Mouse (Mus musculus): ENCODE data around the gene Large1. TPM values are rescaled to one million over a fixed set of nuclear protein-coding genes. Genes with fewer than 3 reads are reported as not detected.

The Large1 gene
- total RNA-seq, 1 experiment = 14.8 TPM

- Histone ChIP-seq H3K4me3 (ENCODE audit: insufficient read depth in 1 of 2, low read depth in 1 of 2, low read length in 2 of 2, poor library complexity in 1 of 2, severe bottlenecking in 1 of 2) (no peak overlapping the region), H3K9me3 (ENCODE audit: control insufficient read depth, insufficient read depth, low read depth, low read length) (no peaks in the 10 kb centered on the region), H3K36me3 (ENCODE audit: control insufficient read depth, insufficient read depth, low read length, poor library complexity, severe bottlenecking) (no peaks in the 10 kb centered on the region), H3K27ac (ENCODE audit: insufficient read depth, low read depth, low read length, poor library complexity, severe bottlenecking) (no peak overlapping the region), H3K4me1 (ENCODE audit: control insufficient read depth in 2 of 2, insufficient read depth in 2 of 2, low read length in 2 of 2, poor library complexity in 1 of 2) (no peaks in the 10 kb centered on the region), H3K9ac (ENCODE audit: insufficient read depth, low read depth, low read length, poor library complexity, severe bottlenecking) (no peak overlapping the region)
- no peak for DNase-seq (ENCODE audit: low read depth, low spot score)
- in situ Hi-C loops (cut with MboI; ENCODE audit: low sequenced_read_pairs in 2 of 2, unreplicated experiment in 2 of 2) = no loop called here
- TF ChIP-seq HCFC1 (IDR thresholded peaks at IDR 0.05; ENCODE audit: borderline replicate concordance, insufficient read depth, low read length) (no peak), MAFK (IDR thresholded peaks at IDR 0.05; ENCODE audit: insufficient read depth, low read depth, low read length) (no peak), ZC3H11A (IDR thresholded peaks at IDR 0.05; ENCODE audit: borderline replicate concordance, low read depth, low read length) (no peak), ZNF384 (IDR thresholded peaks at IDR 0.05; ENCODE audit: low read depth, low read length) (no peak)
These were observed 291.9 kb downstream of the Large1 start for GRCm38 (mm10) chr8:73061410-73061809.

DNA sequence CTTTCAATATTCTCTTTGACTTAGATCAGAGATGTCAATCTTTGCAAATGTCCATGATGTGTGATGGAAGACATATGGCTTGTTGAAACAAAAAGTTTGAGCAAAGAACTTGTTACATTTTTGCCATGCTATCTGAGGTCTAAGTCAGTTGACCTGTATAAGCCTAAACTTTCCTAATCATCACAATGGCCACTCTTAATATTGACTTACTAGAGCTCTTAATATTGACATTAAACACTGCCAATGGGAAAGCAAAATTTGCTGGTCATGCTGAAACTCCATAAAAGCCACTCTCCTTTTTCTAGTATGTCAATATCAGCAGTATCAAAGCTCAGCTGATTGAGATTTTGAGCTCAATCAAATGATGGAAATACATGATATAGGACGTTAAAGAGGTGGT is 298.6 kb downstream of the Large1 start:
- Histone ChIP-seq H3K4me3 (ENCODE audit: insufficient read depth in 1 of 2, low read depth in 1 of 2, low read length in 2 of 2, poor library complexity in 1 of 2, severe bottlenecking in 1 of 2) (no peak overlapping the region), H3K9me3 (ENCODE audit: control insufficient read depth, insufficient read depth, low read depth, low read length) (no peaks in the 10 kb centered on the region), H3K4me1 (ENCODE audit: control insufficient read depth in 2 of 2, insufficient read depth in 2 of 2, low read length in 2 of 2, poor library complexity in 1 of 2) (no peaks in the 10 kb centered on the region), H3K9ac (ENCODE audit: insufficient read depth, low read depth, low read length, poor library complexity, severe bottlenecking) (no peak overlapping the region), H3K27ac (ENCODE audit: insufficient read depth, low read depth, low read length, poor library complexity, severe bottlenecking) (no peak overlapping the region), H3K36me3 (ENCODE audit: control insufficient read depth, insufficient read depth, low read length, poor library complexity, severe bottlenecking) (no peaks in the 10 kb centered on the region)
- DNase-seq (ENCODE audit: low read depth, low spot score) = no peak
- TF ChIP-seq ZC3H11A (IDR thresholded peaks at IDR 0.05; ENCODE audit: borderline replicate concordance, low read depth, low read length) = no peak
- TF ChIP-seq CHD2 (IDR thresholded peaks at IDR 0.05; ENCODE audit: low read depth, low read length) = no peak
- no peak for TF ChIP-seq ZNF384 (IDR thresholded peaks at IDR 0.05; ENCODE audit: low read depth, low read length)
- TF ChIP-seq MAFK (IDR thresholded peaks at IDR 0.05; ENCODE audit: insufficient read depth, low read depth, low read length) = no peak
- no peak for TF ChIP-seq HCFC1 (IDR thresholded peaks at IDR 0.05; ENCODE audit: borderline replicate concordance, insufficient read depth, low read length)
- in situ Hi-C loops (cut with MboI; ENCODE audit: low sequenced_read_pairs in 2 of 2, unreplicated experiment in 2 of 2) = no loop called here

DNA sequence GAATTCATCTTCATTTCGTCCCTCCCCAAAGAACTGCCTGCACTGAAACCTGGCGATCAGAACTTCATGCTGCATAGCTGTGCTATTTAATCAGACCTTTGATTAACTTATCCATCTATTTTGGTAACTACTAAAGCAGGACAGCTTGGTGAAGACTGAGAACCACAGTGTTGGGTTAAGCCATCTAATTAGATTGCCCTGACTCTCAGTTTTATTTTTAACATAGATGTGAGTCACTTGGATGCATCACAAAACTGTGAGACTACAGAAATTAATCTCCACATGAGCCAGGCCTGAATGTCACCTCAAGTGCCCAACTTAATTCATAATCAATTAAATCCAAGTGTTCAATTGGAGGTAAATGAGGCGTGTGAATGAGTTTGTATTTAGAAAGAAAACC is 299.5 kb downstream of the Large1 start:
- Histone ChIP-seq H3K27ac (ENCODE audit: insufficient read depth, low read depth, low read length, poor library complexity, severe bottlenecking) (no peak overlapping the region), H3K9ac (ENCODE audit: insufficient read depth, low read depth, low read length, poor library complexity, severe bottlenecking) (no peak overlapping the region), H3K9me3 (ENCODE audit: control insufficient read depth, insufficient read depth, low read depth, low read length) (no peaks in the 10 kb centered on the region), H3K4me1 (ENCODE audit: control insufficient read depth in 2 of 2, insufficient read depth in 2 of 2, low read length in 2 of 2, poor library complexity in 1 of 2) (no peaks in the 10 kb centered on the region), H3K4me3 (ENCODE audit: insufficient read depth in 1 of 2, low read depth in 1 of 2, low read length in 2 of 2, poor library complexity in 1 of 2, severe bottlenecking in 1 of 2) (no peak overlapping the region), H3K36me3 (ENCODE audit: control insufficient read depth, insufficient read depth, low read length, poor library complexity, severe bottlenecking) (no peaks in the 10 kb centered on the region)
- DNase-seq (ENCODE audit: low read depth, low spot score) = no peak
- TF ChIP-seq MAFK (IDR thresholded peaks at IDR 0.05; ENCODE audit: insufficient read depth, low read depth, low read length) = no peak
- no peak for TF ChIP-seq CHD2 (IDR thresholded peaks at IDR 0.05; ENCODE audit: low read depth, low read length)
- TF ChIP-seq HCFC1 (IDR thresholded peaks at IDR 0.05; ENCODE audit: borderline replicate concordance, insufficient read depth, low read length) = no peak
- TF ChIP-seq ZC3H11A (IDR thresholded peaks at IDR 0.05; ENCODE audit: borderline replicate concordance, low read depth, low read length) = no peak
- in situ Hi-C loops (cut with MboI; ENCODE audit: low sequenced_read_pairs in 2 of 2, unreplicated experiment in 2 of 2) = no loop called here

- in situ Hi-C loops (cut with MboI; ENCODE audit: low sequenced_read_pairs in 2 of 2, unreplicated experiment in 2 of 2) = no loop called here
- H3K4me1 ChIP-seq (ENCODE audit: control insufficient read depth in 2 of 2, insufficient read depth in 2 of 2, low read length in 2 of 2, poor library complexity in 1 of 2) = no peaks in the 10 kb centered on the region
- no peak for DNase-seq (ENCODE audit: low read depth, low spot score)
- no peak overlapping the region for H3K9ac ChIP-seq (ENCODE audit: insufficient read depth, low read depth, low read length, poor library complexity, severe bottlenecking)
- no peak overlapping the region for H3K4me3 ChIP-seq (ENCODE audit: insufficient read depth in 1 of 2, low read depth in 1 of 2, low read length in 2 of 2, poor library complexity in 1 of 2, severe bottlenecking in 1 of 2)
- TF ChIP-seq ZC3H11A (IDR thresholded peaks at IDR 0.05; ENCODE audit: borderline replicate concordance, low read depth, low read length) (no peak), HCFC1 (IDR thresholded peaks at IDR 0.05; ENCODE audit: borderline replicate concordance, insufficient read depth, low read length) (no peak), CHD2 (IDR thresholded peaks at IDR 0.05; ENCODE audit: low read depth, low read length) (no peak)
- H3K36me3 ChIP-seq (ENCODE audit: control insufficient read depth, insufficient read depth, low read length, poor library complexity, severe bottlenecking) = no peaks in the 10 kb centered on the region
- H3K9me3 ChIP-seq (ENCODE audit: control insufficient read depth, insufficient read depth, low read depth, low read length) = no peaks in the 10 kb centered on the region
- H3K27ac ChIP-seq (ENCODE audit: insufficient read depth, low read depth, low read length, poor library complexity, severe bottlenecking) = no peak overlapping the region
These were observed 300.9 kb downstream of the Large1 start for GRCm38 (mm10) chr8:73052414-73052813.

- H3K9ac ChIP-seq (ENCODE audit: insufficient read depth, low read depth, low read length, poor library complexity, severe bottlenecking) = no peak overlapping the region
- H3K36me3 ChIP-seq (ENCODE audit: control insufficient read depth, insufficient read depth, low read length, poor library complexity, severe bottlenecking) = no peaks in the 10 kb centered on the region
- no peak overlapping the region for H3K27ac ChIP-seq (ENCODE audit: insufficient read depth, low read depth, low read length, poor library complexity, severe bottlenecking)
- in situ Hi-C loops (cut with MboI; ENCODE audit: low sequenced_read_pairs in 2 of 2, unreplicated experiment in 2 of 2) = no loop called here
- H3K4me3 ChIP-seq (ENCODE audit: insufficient read depth in 1 of 2, low read depth in 1 of 2, low read length in 2 of 2, poor library complexity in 1 of 2, severe bottlenecking in 1 of 2) = no peak overlapping the region
- H3K9me3 ChIP-seq (ENCODE audit: control insufficient read depth, insufficient read depth, low read depth, low read length) = no peaks in the 10 kb centered on the region
- TF ChIP-seq MAFK (IDR thresholded peaks at IDR 0.05; ENCODE audit: insufficient read depth, low read depth, low read length) = no peak
- no peak for TF ChIP-seq ZNF384 (IDR thresholded peaks at IDR 0.05; ENCODE audit: low read depth, low read length)
- TF ChIP-seq HCFC1 (IDR thresholded peaks at IDR 0.05; ENCODE audit: borderline replicate concordance, insufficient read depth, low read length) = no peak
- no peak for TF ChIP-seq CHD2 (IDR thresholded peaks at IDR 0.05; ENCODE audit: low read depth, low read length)
- no peak for TF ChIP-seq ZC3H11A (IDR thresholded peaks at IDR 0.05; ENCODE audit: borderline replicate concordance, low read depth, low read length)
- no peaks in the 10 kb centered on the region for H3K4me1 ChIP-seq (ENCODE audit: control insufficient read depth in 2 of 2, insufficient read depth in 2 of 2, low read length in 2 of 2, poor library complexity in 1 of 2)
- DNase-seq (ENCODE audit: low read depth, low spot score) = no peak
These were observed 305.2 kb downstream of the Large1 start for GRCm38 (mm10) chr8:73048136-73048535.
